Mouse (Mus musculus) bone marrow, adult 2 months (tissue): Measurements from ENCODE around the gene Chil1.

Source experiments
- CTCF ChIP-seq: fragments of 200-500 bp; IDR thresholded peaks from 2 replicates; pipeline ENCODE4 v1.5.1; 2011; ENCODE audit warnings: low read length, control low read depth; ENCODE audit not compliant: control insufficient read depth, insufficient read depth
- POLR2A ChIP-seq: fragments of 200-500 bp; IDR thresholded peaks from 2 replicates; pipeline ENCODE4 v1.6.1; 2011; ENCODE audit warnings: low read depth, mild to moderate bottlenecking, control low read depth, low read length, borderline replicate concordance; ENCODE audit not compliant: control insufficient read depth

- TF ChIP-seq POLR2A (no peak), CTCF (no peak)
Measured at GRCm38 (mm10) chr1:134213405-134213804, 31.4 kb downstream of the Chil1 start.
